Mouse (Mus musculus) bone marrow macrophage, adult 2 months (primary cell): ENCODE results near the gene Adcy2. TPM values are rescaled to one million over a fixed set of nuclear protein-coding genes. Genes with fewer than 3 reads are reported as not detected.

Experiments
- H3K27ac ChIP-seq: 2 replicates; pipeline ENCODE4 v1.5.1; 2012; ENCODE audit warnings: low read depth, low read length; ENCODE audit not compliant: insufficient read depth
- H3K4me1 ChIP-seq: 2 replicates; pipeline ENCODE4 v1.6.1; 2012; ENCODE audit warnings: low read length; ENCODE audit not compliant: control insufficient read depth, insufficient read depth
- H3K4me3 ChIP-seq: 2 replicates; pipeline ENCODE4 v1.5.1; 2012; ENCODE audit warnings: mild to moderate bottlenecking, low read length, moderate library complexity; ENCODE audit not compliant: insufficient read depth
- CTCF ChIP-seq: IDR thresholded peaks from 2 replicates; pipeline ENCODE4 v1.5.1; 2012; ENCODE audit warnings: low read depth, mild to moderate bottlenecking, low read length, moderate library complexity
- POLR2A ChIP-seq: IDR thresholded peaks from 2 replicates; pipeline ENCODE4 v1.6.1; 2012; ENCODE audit warnings: mild to moderate bottlenecking, low read depth, low read length, borderline replicate concordance
- polyA plus RNA-seq: library from polyadenylated mRNA; stranded (reverse); fragments of >200 nt; gene quantifications from 2 replicates; pipeline ENCODE4 v1.2.4, GENCODE M21; 2012; ENCODE audit not compliant: missing spikeins, insufficient read depth, insufficient read length

The Adcy2 gene
- 0.17 TPM in 1 of 2 replicates, not detected in the other for polyA plus RNA-seq

GRCm38 (mm10) chr13:68998918-68999801 is at the start of gene Adcy2:
Adcy2 (minus strand) TSS chr13:68999541.
- Histone ChIP-seq H3K27ac (no peak within 1 kb of the TSS), H3K4me3 (no peak within 1 kb of the TSS), H3K4me1 (no peaks in the 10 kb centered on the region)
- TF ChIP-seq POLR2A: no peak
- no peak for TF ChIP-seq CTCF

- no peak overlapping the region for H3K4me3 ChIP-seq
- H3K27ac ChIP-seq: no peak overlapping the region
- H3K4me1 ChIP-seq: no peaks in the 10 kb centered on the region
- TF ChIP-seq POLR2A (no peak), CTCF (no peak)
Measured at GRCm38 (mm10) chr13:69036991-69037597, 37.8 kb upstream of the Adcy2 start.

GRCm38 (mm10) chr13:69034621-69035020 is 35.3 kb upstream of the Adcy2 start:
- Histone ChIP-seq H3K4me3 (no peak overlapping the region), H3K27ac (no peak overlapping the region), H3K4me1 (no peaks in the 10 kb centered on the region)
- no peak for TF ChIP-seq CTCF
- TF ChIP-seq POLR2A: no peak

- no peaks in the 10 kb centered on the region for H3K4me1 ChIP-seq
- no peak overlapping the region for H3K27ac ChIP-seq
- no peak overlapping the region for H3K4me3 ChIP-seq
- TF ChIP-seq POLR2A (no peak), CTCF (no peak)
Measured at GRCm38 (mm10) chr13:69033532-69033931, 34.2 kb upstream of the Adcy2 start.

- no peak overlapping the region for H3K4me3 ChIP-seq
- TF ChIP-seq POLR2A (no peak), CTCF (no peak)
- H3K4me1 ChIP-seq: no peaks in the 10 kb centered on the region
- no peak overlapping the region for H3K27ac ChIP-seq
Measured at GRCm38 (mm10) chr13:69029078-69029757, 29.9 kb upstream of the Adcy2 start.

- no peak for TF ChIP-seq POLR2A
- TF ChIP-seq CTCF: no peak
- H3K4me3 ChIP-seq: no peak overlapping the region
- H3K4me1 ChIP-seq: no peaks in the 10 kb centered on the region
- no peak overlapping the region for H3K27ac ChIP-seq
Measured at GRCm38 (mm10) chr13:69024964-69025363, 25.6 kb upstream of the Adcy2 start.

- H3K27ac ChIP-seq: no peak overlapping the region
- H3K4me3 ChIP-seq: no peak overlapping the region
- no peak for TF ChIP-seq POLR2A
- no peak for TF ChIP-seq CTCF
- no peaks in the 10 kb centered on the region for H3K4me1 ChIP-seq
Measured at GRCm38 (mm10) chr13:69023239-69023638, 23.9 kb upstream of the Adcy2 start.

- TF ChIP-seq CTCF: no peak
- Histone ChIP-seq H3K27ac (no peak overlapping the region), H3K4me3 (no peak overlapping the region), H3K4me1 (no peaks in the 10 kb centered on the region)
Measured at GRCm38 (mm10) chr13:69020574-69020973, 21.2 kb upstream of the Adcy2 start.

GRCm38 (mm10) chr13:69006915-69007314 is 7.6 kb upstream of the Adcy2 start:
- no peak for TF ChIP-seq POLR2A
- no peak for TF ChIP-seq CTCF
- Histone ChIP-seq H3K4me3 (no peak overlapping the region), H3K27ac (no peak overlapping the region), H3K4me1 (no peaks in the 10 kb centered on the region)
